Mouse (Mus musculus) cortical plate, adult 2 months (tissue): Measurements from ENCODE around the gene Wfdc17. TPM values are rescaled to one million over a fixed set of nuclear protein-coding genes. Genes with fewer than 3 reads are reported as not detected.
A peak's percentile ranks its signal among the peaks of the same experiment; 100 is the strongest.

Experiments used
- H3K27ac ChIP-seq: fragments of 200-500 bp; 2 replicates; pipeline ENCODE4 v1.5.1; 2012; ENCODE audit warnings: low read length, control low read depth, inconsistent platforms; ENCODE audit not compliant: insufficient read depth
- H3K4me1 ChIP-seq: fragments of 200-500 bp; 2 replicates; pipeline ENCODE4 v1.6.1; 2011; ENCODE audit warnings: low read length; ENCODE audit not compliant: control insufficient read depth, insufficient read depth
- H3K4me3 ChIP-seq: fragments of 200-500 bp; 2 replicates; pipeline ENCODE4 v1.5.1; 2011; ENCODE audit warnings: mild to moderate bottlenecking, low read length, control low read depth; ENCODE audit not compliant: insufficient read depth
- CTCF ChIP-seq: fragments of 200-500 bp; IDR thresholded peaks from 2 replicates; pipeline ENCODE4 v1.5.1; 2011; ENCODE audit warnings: mild to moderate bottlenecking, control low read depth, low read length; ENCODE audit not compliant: insufficient read depth; ENCODE audit errors: extremely low read depth
- POLR2A ChIP-seq: fragments of 200-500 bp; IDR thresholded peaks from 2 replicates; pipeline ENCODE4 v1.6.1; 2011; ENCODE audit warnings: mild to moderate bottlenecking, low read length, control low read depth; ENCODE audit not compliant: insufficient read depth; ENCODE audit errors: extremely low read depth
- polyA plus RNA-seq: library from polyadenylated mRNA; depleted of rRNA; stranded (reverse); fragments of >200 nt; gene quantifications from 2 replicates; pipeline ENCODE4 v1.2.3, GENCODE M21; 2012

Gene Wfdc17
- polyA plus RNA-seq, 1 experiment: 1.3 TPM

GRCm38 (mm10) chr11:83708715-83709114, 4.9 kb downstream of the Wfdc17 start, which contains the start of gene Wfdc18:
Gene Wfdc18 (plus strand): TSS chr11:83709015.
- H3K4me1 ChIP-seq: peaks cover 2% of the 10 kb centered on the region; the same call in 1 of the 2 replicates
- no peak within 1 kb of the TSS for H3K4me3 ChIP-seq
- TF ChIP-seq POLR2A (no peak), CTCF (no peak)
- H3K27ac ChIP-seq: no peak within 1 kb of the TSS

GRCm38 (mm10) chr11:83709683-83710082, 5.9 kb downstream of the Wfdc17 start:
- Histone ChIP-seq H3K27ac (no peak overlapping the region), H3K4me3 (no peak overlapping the region)
- TF ChIP-seq POLR2A: no peak
- no peak for TF ChIP-seq CTCF

DNA sequence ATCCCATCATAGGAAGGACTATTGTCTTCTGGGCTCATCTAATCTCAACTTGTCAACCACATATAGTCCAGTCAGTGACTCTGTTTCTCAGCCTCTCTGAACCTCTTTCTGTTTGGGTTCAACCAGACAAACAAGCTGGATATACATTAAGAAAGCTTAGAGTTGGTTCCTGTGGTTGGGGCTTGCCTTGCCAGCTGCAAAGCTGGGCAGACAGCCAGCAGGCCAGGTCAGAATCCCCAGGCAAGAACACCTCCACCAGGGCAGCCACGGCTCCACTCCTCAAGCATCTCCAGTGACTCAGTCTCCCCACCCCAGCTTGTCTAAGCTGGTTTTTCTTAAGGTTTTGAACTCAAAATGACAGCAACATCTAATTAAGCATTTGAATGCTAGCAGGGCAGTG, 8.9 kb downstream of the Wfdc17 start:
- peaks cover 2% of the 10 kb centered on the region; the same call in 1 of the 2 replicates for H3K4me1 ChIP-seq
- no peak overlapping the region for H3K27ac ChIP-seq
- TF ChIP-seq POLR2A (no peak), CTCF (no peak)
- no peak overlapping the region for H3K4me3 ChIP-seq

More at GRCm38 (mm10) chr11:83709683-83710082, 5.9 kb downstream of the Wfdc17 start:
- peaks cover 2% of the 10 kb centered on the region; the same call in 1 of the 2 replicates for H3K4me1 ChIP-seq

DNA sequence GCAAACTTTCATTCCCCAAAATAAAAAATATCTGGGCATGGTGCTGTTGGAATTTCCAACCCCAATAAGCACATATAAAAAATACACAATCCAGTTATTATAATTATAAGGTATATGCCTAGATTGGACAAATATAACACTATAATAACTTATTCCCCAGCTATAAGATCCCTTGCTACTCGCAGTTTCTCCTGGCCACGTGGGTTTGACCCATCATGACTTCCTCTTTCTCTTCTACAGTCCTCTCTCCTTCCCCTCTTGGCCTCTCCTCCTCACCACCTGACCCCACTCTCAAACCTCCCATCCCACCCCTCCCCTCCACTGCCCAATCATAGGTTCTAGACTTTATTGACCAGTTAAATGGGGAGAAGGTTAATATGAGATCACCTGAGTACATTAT, 10.1 kb downstream of the Wfdc17 start:
- Histone ChIP-seq H3K27ac (no peak overlapping the region), H3K4me1 (peaks cover 2% of the 10 kb centered on the region; the same call in 1 of the 2 replicates), H3K4me3 (no peak overlapping the region)
- TF ChIP-seq POLR2A: no peak
- TF ChIP-seq CTCF: no peak

GRCm38 (mm10) chr11:83717042-83717665, 13.4 kb downstream of the Wfdc17 start:
- TF ChIP-seq POLR2A (no peak), CTCF (no peak)

GRCm38 (mm10) chr11:83720766-83721165, 17.0 kb downstream of the Wfdc17 start:
- TF ChIP-seq POLR2A (no peak), CTCF (no peak)
- Histone ChIP-seq H3K4me1 (no peaks in the 10 kb centered on the region), H3K4me3 (no peak overlapping the region), H3K27ac (no peak overlapping the region)

More at GRCm38 (mm10) chr11:83717042-83717665, 13.4 kb downstream of the Wfdc17 start:
- no peak overlapping the region for H3K27ac ChIP-seq
- H3K4me3 ChIP-seq: no peak overlapping the region
- no peaks in the 10 kb centered on the region for H3K4me1 ChIP-seq

GRCm38 (mm10) chr11:83728757-83729432, 25.1 kb downstream of the Wfdc17 start:
- no peak overlapping the region for H3K27ac ChIP-seq
- TF ChIP-seq CTCF (peak; percentile 48), POLR2A (no peak)
- H3K4me3 ChIP-seq: no peak overlapping the region
- no peaks in the 10 kb centered on the region for H3K4me1 ChIP-seq

DNA sequence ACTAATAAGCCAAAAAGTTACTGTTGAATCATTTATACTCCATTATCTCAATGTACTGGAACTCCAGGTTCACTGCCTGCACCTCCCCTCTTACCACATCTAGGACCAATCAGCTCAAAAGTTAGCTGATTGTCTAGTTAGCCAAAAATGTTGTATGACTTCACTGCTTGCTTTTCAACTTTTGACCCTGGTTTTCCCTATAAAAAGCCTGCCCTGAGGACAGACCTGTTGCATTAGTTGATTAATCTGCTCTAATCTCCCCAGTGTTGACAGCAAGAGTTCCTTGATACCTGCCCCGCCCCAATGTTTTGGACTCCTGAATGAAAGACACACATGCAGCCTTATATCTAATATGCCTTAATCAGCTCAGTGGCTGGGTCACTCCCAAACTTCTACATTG, 27.3 kb downstream of the Wfdc17 start:
- no peaks in the 10 kb centered on the region for H3K4me1 ChIP-seq
- H3K27ac ChIP-seq: no peak overlapping the region
- TF ChIP-seq CTCF (no peak), POLR2A (no peak)
- H3K4me3 ChIP-seq: no peak overlapping the region

GRCm38 (mm10) chr11:83733071-83733640, 29.4 kb downstream of the Wfdc17 start:
- no peak overlapping the region for H3K27ac ChIP-seq
- no peak overlapping the region for H3K4me3 ChIP-seq
- TF ChIP-seq CTCF: no peak
- TF ChIP-seq POLR2A: no peak
- no peaks in the 10 kb centered on the region for H3K4me1 ChIP-seq
